Mouse (Mus musculus): ENCODE data around the gene Ep300. TPM values are rescaled to one million over a fixed set of nuclear protein-coding genes. Genes with fewer than 3 reads are reported as not detected.

The Ep300 gene
- polyA plus RNA-seq, 1 experiment from 2014 or later, result 33.8 TPM

- Histone ChIP-seq H3K4me1 (no peaks in the 10 kb centered on the region), H3K4me2 (replicated peaks) (no peak overlapping the region), H3K36me3 (peaks cover 56% of the 10 kb centered on the region), H3K27ac (no peak overlapping the region), H3K4me3 (no peak overlapping the region), H3K9ac (no peak overlapping the region), H3K27me3 (no peaks in the 10 kb centered on the region), H3K9me3 (replicated peaks) (no peaks in the 10 kb centered on the region)
- ATAC-seq (ENCODE audit: low FRiP score), result no peak
- 96% methylated on average over 1 of the region's 1 CpGs for WGBS
Observed at GRCm38 (mm10) chr15:81606634-81607033, 21.5 kb downstream of the Ep300 start.

GRCm38 (mm10) chr15:81649516-81650455, 64.6 kb downstream of the Ep300 start:
- Histone ChIP-seq H3K36me3 (peaks cover 70% of the 10 kb centered on the region), H3K4me1 (no peaks in the 10 kb centered on the region), H3K4me3 (no peak overlapping the region), H3K27me3 (no peaks in the 10 kb centered on the region), H3K9ac (no peak overlapping the region), H3K9me3 (replicated peaks) (no peaks in the 10 kb centered on the region), H3K4me2 (replicated peaks) (no peak overlapping the region), H3K27ac (no peak overlapping the region)
- ATAC-seq (ENCODE audit: low FRiP score), result no peak
- 95% methylated on average over 8 of the region's 8 CpGs for WGBS

GRCm38 (mm10) chr15:81650636-81651035, 65.5 kb downstream of the Ep300 start:
- Histone ChIP-seq H3K27me3 (no peaks in the 10 kb centered on the region), H3K4me1 (no peaks in the 10 kb centered on the region), H3K4me2 (replicated peaks) (no peak overlapping the region), H3K27ac (no peak overlapping the region), H3K4me3 (no peak overlapping the region), H3K36me3 (peaks cover 62% of the 10 kb centered on the region), H3K9ac (no peak overlapping the region), H3K9me3 (replicated peaks) (no peaks in the 10 kb centered on the region)
- WGBS, result 92% methylated on average over 7 of the region's 7 CpGs
- ATAC-seq (ENCODE audit: low FRiP score), result no peak

- 90% methylated on average over 2 of the region's 2 CpGs for WGBS
- Histone ChIP-seq H3K27ac (no peak overlapping the region), H3K4me3 (no peak overlapping the region), H3K4me1 (peaks cover 10% of the 10 kb centered on the region), H3K4me2 (replicated peaks) (no peak overlapping the region), H3K27me3 (no peaks in the 10 kb centered on the region), H3K36me3 (no peaks in the 10 kb centered on the region), H3K9ac (no peak overlapping the region), H3K9me3 (replicated peaks) (no peaks in the 10 kb centered on the region)
- no peak for ATAC-seq (ENCODE audit: low FRiP score)
Observed at GRCm38 (mm10) chr15:81661701-81662100, 76.5 kb downstream of the Ep300 start.

- no peak; the same call in 1 of the 2 replicates for ATAC-seq (ENCODE audit: low FRiP score)
- Histone ChIP-seq H3K27ac (no peak overlapping the region), H3K9me3 (replicated peaks) (no peaks in the 10 kb centered on the region), H3K9ac (no peak overlapping the region), H3K4me1 (peaks cover 10% of the 10 kb centered on the region), H3K4me2 (replicated peaks) (peak overlapping the region; percentile 87), H3K4me3 (peak overlapping the region; percentile 81), H3K36me3 (peaks cover 13% of the 10 kb centered on the region), H3K27me3 (no peaks in the 10 kb centered on the region)
- WGBS, result 68% methylated on average over 10 of the region's 10 CpGs
Observed at GRCm38 (mm10) chr15:81663281-81663680, 78.1 kb downstream of the Ep300 start.

- peak; percentile 98 for ATAC-seq (ENCODE audit: low FRiP score)
- H3K4me3 ChIP-seq, result peak within 1 kb of the TSS; percentile 81
- H3K27ac ChIP-seq, result peak within 1 kb of the TSS; percentile 44; the same call in 1 of the 2 replicates
- WGBS, result under 1% methylated on average over 55 of the region's 55 CpGs
- peaks cover 10% of the 10 kb centered on the region for H3K4me1 ChIP-seq
- H3K27me3 ChIP-seq, result no peaks in the 10 kb centered on the region
- H3K9ac ChIP-seq, result peak within 1 kb of the TSS; percentile 76
- H3K36me3 ChIP-seq, result peaks cover 20% of the 10 kb centered on the region
- no peaks in the 10 kb centered on the region for H3K9me3 ChIP-seq (replicated peaks)
- H3K4me2 ChIP-seq (replicated peaks), result peak within 1 kb of the TSS; percentile 87
Observed at GRCm38 (mm10) chr15:81663697-81664561, 78.8 kb downstream of the Ep300 start, which contains the start of gene L3mbtl2. Gene L3mbtl2, plus strand, starts transcription at chr15:81663889.

GRCm38 (mm10) chr15:81666957-81667356, 81.8 kb downstream of the Ep300 start:
- Histone ChIP-seq H3K4me3 (no peak overlapping the region), H3K9me3 (replicated peaks) (no peaks in the 10 kb centered on the region), H3K36me3 (peaks cover 39% of the 10 kb centered on the region), H3K4me1 (peaks cover 10% of the 10 kb centered on the region), H3K9ac (no peak overlapping the region), H3K4me2 (replicated peaks) (no peak overlapping the region), H3K27ac (no peak overlapping the region), H3K27me3 (no peaks in the 10 kb centered on the region)
- WGBS, result 86% methylated on average over 10 of the region's 10 CpGs
- ATAC-seq (ENCODE audit: low FRiP score), result no peak

GRCm38 (mm10) chr15:81670231-81670640, 85.1 kb downstream of the Ep300 start:
- Histone ChIP-seq H3K4me2 (replicated peaks) (no peak overlapping the region), H3K4me3 (no peak overlapping the region), H3K4me1 (peaks cover under 1% of the 10 kb centered on the region; the same call in 1 of the 2 replicates), H3K9me3 (replicated peaks) (no peaks in the 10 kb centered on the region), H3K9ac (no peak overlapping the region), H3K27me3 (no peaks in the 10 kb centered on the region), H3K27ac (no peak overlapping the region), H3K36me3 (peaks cover 58% of the 10 kb centered on the region)
- whole genome bisulfite sequencing, result 79% methylated on average over 4 of the region's 4 CpGs
- ATAC-seq (ENCODE audit: low FRiP score), result no peak

- Histone ChIP-seq H3K27ac (no peak overlapping the region), H3K4me2 (replicated peaks) (no peak overlapping the region), H3K36me3 (peaks cover 64% of the 10 kb centered on the region), H3K4me3 (no peak overlapping the region), H3K9me3 (replicated peaks) (no peaks in the 10 kb centered on the region), H3K9ac (no peak overlapping the region), H3K27me3 (no peaks in the 10 kb centered on the region), H3K4me1 (no peaks in the 10 kb centered on the region)
- ATAC-seq (ENCODE audit: low FRiP score), result no peak
- 76% methylated on average over 3 of the region's 3 CpGs for WGBS
Observed at GRCm38 (mm10) chr15:81676637-81677036, 91.5 kb downstream of the Ep300 start.

GRCm38 (mm10) chr15:81680301-81680805, 95.2 kb downstream of the Ep300 start:
- Histone ChIP-seq H3K4me1 (no peaks in the 10 kb centered on the region), H3K4me2 (replicated peaks) (no peak overlapping the region), H3K27me3 (no peaks in the 10 kb centered on the region), H3K9ac (no peak overlapping the region), H3K9me3 (replicated peaks) (no peaks in the 10 kb centered on the region), H3K4me3 (no peak overlapping the region), H3K36me3 (peaks cover 80% of the 10 kb centered on the region), H3K27ac (no peak overlapping the region)
- ATAC-seq (ENCODE audit: low FRiP score), result no peak
- 98% methylated on average over 4 of the region's 4 CpGs for WGBS

GRCm38 (mm10) chr15:81693366-81693966, 108.3 kb downstream of the Ep300 start:
- ATAC-seq (ENCODE audit: low FRiP score), result peak; percentile 11; the same call in 1 of the 2 replicates
- H3K27ac ChIP-seq, result no peak overlapping the region
- H3K27me3 ChIP-seq, result peaks cover 49% of the 10 kb centered on the region
- H3K36me3 ChIP-seq, result peaks cover 4% of the 10 kb centered on the region
- H3K4me1 ChIP-seq, result peaks cover 15% of the 10 kb centered on the region
- peak overlapping the region; percentile 56 for H3K4me3 ChIP-seq
- WGBS, result 4% methylated on average over 41 of the region's 41 CpGs
- H3K9ac ChIP-seq, result peak overlapping the region; percentile 68
- H3K9me3 ChIP-seq (replicated peaks), result no peaks in the 10 kb centered on the region
- peak overlapping the region; percentile 97 for H3K4me2 ChIP-seq (replicated peaks)

Data from hindbrain, embryonic 12.5 days (tissue).